Mouse (Mus musculus) kidney, embryonic 15.5 days (tissue): ENCODE data around the gene Prkaa2. TPM values are rescaled to one million over a fixed set of nuclear protein-coding genes. Genes with fewer than 3 reads are reported as not detected.
A peak's percentile ranks its signal among the peaks of the same experiment; 100 is the strongest.
"Not testable (repeated sequence)": the region's sequence is repeated elsewhere in the genome, so short reads cannot be mapped to it uniquely, and the experiment has no call there.

Source experiments
- ATAC-seq: fragments of 200-750 bp; cut with Nextera tagmentation; replicated peaks from 2 replicates; pipeline ENCODE4 v1.8.0; 2017; ENCODE audit warnings: moderate TSS enrichment; ENCODE audit not compliant: low FRiP score
- H3K27ac ChIP-seq: fragments of 300-500 bp; sonication (generic); 2 replicates; pipeline ENCODE4 v1.5.1; 2015; ENCODE audit warnings: mild to moderate bottlenecking, inconsistent platforms
- H3K27me3 ChIP-seq: fragments of 300-500 bp; sonication (generic); 2 replicates; pipeline ENCODE4 v1.6.1; 2015; ENCODE audit warnings: inconsistent platforms
- H3K36me3 ChIP-seq: fragments of 300-500 bp; sonication (generic); 2 replicates; pipeline ENCODE4 v1.6.1; 2015; ENCODE audit warnings: inconsistent platforms
- H3K4me1 ChIP-seq: fragments of 300-500 bp; sonication (generic); 2 replicates; pipeline ENCODE4 v1.6.1; 2015; ENCODE audit warnings: inconsistent platforms
- H3K4me2 ChIP-seq: fragments of 300-500 bp; sonication (generic); 2 replicates; pipeline ENCODE4 v1.6.1; 2015; ENCODE audit warnings: moderate library complexity, mild to moderate bottlenecking, inconsistent platforms
- H3K4me3 ChIP-seq: fragments of 300-500 bp; sonication (generic); replicated peaks from 2 replicates; pipeline ENCODE4 v1.5.1; 2015; ENCODE audit warnings: mild to moderate bottlenecking, inconsistent platforms
- H3K9ac ChIP-seq: fragments of 300-500 bp; sonication (generic); 2 replicates; pipeline ENCODE4 v1.6.1; 2015; ENCODE audit warnings: mild to moderate bottlenecking, inconsistent platforms
- H3K9me3 ChIP-seq: fragments of 300-500 bp; sonication (generic); replicated peaks from 2 replicates; pipeline ENCODE4 v1.6.1; 2016; ENCODE audit warnings: inconsistent platforms
- WGBS: fragments of 180-500 bp; shearing (Covaris S2); methylation state at CpG from one replicate; pipeline ENCODE4 v1.1.7; 2015; ENCODE audit warnings: mixed read lengths; 5-methylcytosine and 5-hydroxymethylcytosine counted together
- polyA plus RNA-seq: library from polyadenylated mRNA; unstranded; fragments of >200 nt; fragmentation: Nextera tagmentation; extraction: Ambion mirVana; gene quantifications from 2 replicates; pipeline ENCODE4 v1.2.1, GENCODE M21; 2015

Prkaa2 gene
- polyA plus RNA-seq, 1 experiment from 2014 or later, result 6.1 TPM

- not testable (repeated sequence) for H3K4me3 ChIP-seq, H3K36me3 ChIP-seq, ATAC-seq, H3K27me3 ChIP-seq, H3K9ac ChIP-seq, H3K27ac ChIP-seq, H3K9me3 ChIP-seq, H3K4me2 ChIP-seq, H3K4me1 ChIP-seq
- WGBS, result 88% methylated on average over 12 of the region's 12 CpGs
Observed at GRCm38 (mm10) chr4:105004649-105005048, 105.0 kb downstream of the Prkaa2 start.

- H3K9me3 ChIP-seq, result no peaks in the 10 kb centered on the region
- no peak overlapping the region for H3K4me3 ChIP-seq
- no peak overlapping the region for H3K4me2 ChIP-seq
- ATAC-seq, result no peak
- WGBS, result 84% methylated on average over 8 of the region's 8 CpGs
- no peaks in the 10 kb centered on the region for H3K36me3 ChIP-seq
- no peaks in the 10 kb centered on the region for H3K27me3 ChIP-seq
- no peak overlapping the region for H3K9ac ChIP-seq
- H3K27ac ChIP-seq, result no peak overlapping the region
- no peaks in the 10 kb centered on the region for H3K4me1 ChIP-seq
Observed at GRCm38 (mm10) chr4:105004135-105004534, 105.6 kb downstream of the Prkaa2 start.

DNA sequence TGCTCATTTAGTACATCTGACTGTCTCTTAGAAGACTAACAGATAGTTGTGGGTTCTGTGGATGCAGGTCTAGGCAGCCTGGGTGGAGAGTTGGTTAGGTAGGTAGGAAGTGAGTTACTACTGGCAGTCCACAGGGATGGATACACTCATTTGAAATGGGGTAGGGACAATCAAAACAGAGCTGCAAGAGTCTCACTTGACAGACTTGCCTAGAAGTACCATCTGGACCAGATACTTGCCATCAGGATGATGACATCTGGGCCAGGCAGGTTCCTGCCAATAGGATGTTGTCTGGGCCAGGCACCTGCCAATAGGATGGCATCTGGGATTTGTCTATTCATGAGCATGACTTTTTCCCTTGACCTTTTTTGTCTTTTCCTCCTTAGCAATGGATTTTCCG, 108.0 kb downstream of the Prkaa2 start:
- Histone ChIP-seq H3K27ac (no peak overlapping the region), H3K4me1 (no peaks in the 10 kb centered on the region), H3K4me2 (no peak overlapping the region), H3K36me3 (no peaks in the 10 kb centered on the region), H3K9ac (no peak overlapping the region), H3K4me3 (no peak overlapping the region), H3K27me3 (no peaks in the 10 kb centered on the region), H3K9me3 (no peaks in the 10 kb centered on the region)
- no peak for ATAC-seq
- WGBS, result 63% methylated on average over 1 of the region's 1 CpGs

DNA sequence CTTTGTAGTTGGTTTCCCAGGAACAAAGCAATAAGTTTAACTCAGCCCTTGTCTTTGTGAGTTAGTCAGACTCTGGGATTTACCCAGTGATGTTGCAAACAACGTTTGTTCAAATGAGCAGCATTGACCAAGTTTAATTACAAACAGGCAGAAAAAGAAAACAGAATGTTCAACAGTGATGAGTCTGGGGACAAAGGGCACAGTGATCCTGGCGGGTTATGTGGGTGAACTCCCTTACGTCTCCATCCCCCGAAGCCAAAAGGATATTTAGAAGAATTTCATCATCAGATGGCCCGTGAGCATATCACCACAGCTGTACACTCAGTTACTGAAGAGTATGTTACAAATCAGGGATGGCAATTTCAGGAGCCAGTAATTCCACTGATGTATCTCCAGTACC, 110.0 kb downstream of the Prkaa2 start:
- ATAC-seq, result no peak
- H3K4me3 ChIP-seq, result no peak overlapping the region
- no peak overlapping the region for H3K27ac ChIP-seq
- no peak overlapping the region for H3K9ac ChIP-seq
- H3K27me3 ChIP-seq, result no peaks in the 10 kb centered on the region
- H3K36me3 ChIP-seq, result no peaks in the 10 kb centered on the region
- H3K4me1 ChIP-seq, result no peaks in the 10 kb centered on the region
- no peak overlapping the region for H3K4me2 ChIP-seq
- 74% methylated on average over 5 of the region's 5 CpGs for WGBS
- H3K9me3 ChIP-seq, result no peaks in the 10 kb centered on the region

- H3K27me3 ChIP-seq, result no peaks in the 10 kb centered on the region
- H3K4me2 ChIP-seq, result no peak overlapping the region
- H3K9ac ChIP-seq, result no peak overlapping the region
- H3K9me3 ChIP-seq, result no peaks in the 10 kb centered on the region
- no peaks in the 10 kb centered on the region for H3K36me3 ChIP-seq
- WGBS, result 91% methylated on average over 10 of the region's 10 CpGs
- H3K4me1 ChIP-seq, result no peaks in the 10 kb centered on the region
- no peak overlapping the region for H3K27ac ChIP-seq
- H3K4me3 ChIP-seq, result no peak overlapping the region
- ATAC-seq, result no peak
Observed at GRCm38 (mm10) chr4:104993140-104993874, 116.4 kb downstream of the Prkaa2 start.

GRCm38 (mm10) chr4:104992271-104992670, 117.4 kb downstream of the Prkaa2 start:
- Histone ChIP-seq H3K4me1 (0 out of 2 replicates have a peak, but pooled peaks cover 2% of the 10 kb centered on the region), H3K9ac (no peak overlapping the region), H3K27ac (no peak overlapping the region), H3K4me3 (no peak overlapping the region), H3K36me3 (no peaks in the 10 kb centered on the region), H3K4me2 (no peak overlapping the region), H3K9me3 (no peaks in the 10 kb centered on the region), H3K27me3 (no peaks in the 10 kb centered on the region)
- ATAC-seq, result no peak
- WGBS, result 84% methylated on average over 3 of the region's 3 CpGs

DNA sequence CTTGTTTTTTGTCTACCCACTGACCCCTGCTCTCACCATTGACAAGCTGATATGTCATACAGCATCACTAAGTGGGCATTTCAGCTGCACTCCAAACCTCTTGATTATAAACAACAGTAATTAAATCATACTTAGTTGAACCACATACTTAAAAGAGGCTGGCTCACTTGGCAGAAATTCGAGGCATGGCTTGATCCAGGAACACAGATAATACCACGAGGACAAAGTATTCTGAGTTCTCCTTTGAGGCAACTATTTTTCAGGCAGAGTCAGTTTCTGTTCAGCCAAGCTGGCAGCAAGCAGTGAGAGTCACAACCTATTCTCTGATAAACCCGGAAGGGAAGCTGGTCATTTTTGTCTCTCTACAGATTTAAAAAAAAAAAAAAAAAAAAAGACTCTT, 119.0 kb downstream of the Prkaa2 start:
- H3K4me3 ChIP-seq, result no peak overlapping the region
- ATAC-seq, result no peak
- H3K4me2 ChIP-seq, result no peak overlapping the region
- 0 out of 2 replicates have a peak, but pooled peaks cover 2% of the 10 kb centered on the region for H3K4me1 ChIP-seq
- 85% methylated on average over 3 of the region's 3 CpGs for WGBS
- no peaks in the 10 kb centered on the region for H3K36me3 ChIP-seq
- no peaks in the 10 kb centered on the region for H3K9me3 ChIP-seq
- no peaks in the 10 kb centered on the region for H3K27me3 ChIP-seq
- no peak overlapping the region for H3K9ac ChIP-seq
- H3K27ac ChIP-seq, result no peak overlapping the region

- Histone ChIP-seq H3K4me1 (0 out of 2 replicates have a peak, but pooled peaks cover 2% of the 10 kb centered on the region), H3K4me2 (no peak overlapping the region), H3K27ac (no peak overlapping the region), H3K36me3 (no peaks in the 10 kb centered on the region), H3K4me3 (no peak overlapping the region), H3K27me3 (no peaks in the 10 kb centered on the region), H3K9me3 (no peaks in the 10 kb centered on the region), H3K9ac (no peak overlapping the region)
- ATAC-seq, result no peak
- 87% methylated on average over 6 of the region's 6 CpGs for WGBS
Observed at GRCm38 (mm10) chr4:104990016-104990415, 119.7 kb downstream of the Prkaa2 start.

DNA sequence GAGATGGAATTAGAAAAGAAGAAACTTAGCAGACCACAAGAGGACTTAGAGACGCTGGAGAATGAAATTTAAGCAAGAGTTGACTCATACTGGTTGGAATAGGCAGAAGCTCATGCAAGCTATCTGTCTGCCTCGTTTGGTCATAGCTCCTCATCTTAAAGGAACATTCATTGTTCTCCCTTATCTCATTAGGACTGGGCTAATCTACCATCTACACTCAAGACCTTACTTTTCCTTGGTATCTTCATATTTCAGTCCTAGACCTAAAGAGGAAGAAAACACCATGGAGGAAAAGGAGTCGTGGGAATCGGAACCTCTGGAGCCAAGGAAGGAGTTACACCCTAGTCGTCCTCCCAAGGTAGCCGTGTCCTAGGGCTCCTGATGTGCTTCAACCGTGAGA, 121.0 kb downstream of the Prkaa2 start:
- Histone ChIP-seq H3K27me3 (no peaks in the 10 kb centered on the region), H3K9me3 (no peaks in the 10 kb centered on the region), H3K36me3 (no peaks in the 10 kb centered on the region), H3K9ac (no peak overlapping the region), H3K4me1 (0 out of 2 replicates have a peak, but pooled peaks cover 2% of the 10 kb centered on the region), H3K4me3 (no peak overlapping the region), H3K4me2 (no peak overlapping the region), H3K27ac (no peak overlapping the region)
- WGBS, result 93% methylated on average over 7 of the region's 7 CpGs
- ATAC-seq, result no peak

DNA sequence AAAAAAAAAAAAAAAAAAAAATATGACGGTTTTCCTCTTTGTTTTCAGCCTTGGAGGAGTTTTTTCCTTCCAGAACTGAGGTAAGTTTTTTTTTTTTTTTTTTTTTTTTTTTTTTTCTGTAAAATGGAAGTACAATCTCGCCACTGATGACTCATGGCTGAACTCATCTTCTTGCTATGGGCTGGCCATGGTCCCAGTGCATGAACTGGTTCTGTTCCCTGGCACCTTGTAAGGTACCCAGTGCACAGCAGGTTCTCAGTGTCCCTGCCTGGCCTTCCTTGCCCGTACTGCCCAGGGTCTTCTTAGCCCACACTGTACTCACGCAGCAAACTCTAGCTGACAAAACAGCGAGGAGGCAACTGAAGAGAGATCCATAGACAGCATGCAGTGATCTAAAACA, 121.6 kb downstream of the Prkaa2 start:
- WGBS, result 70% methylated on average over 5 of the region's 5 CpGs
- H3K9me3 ChIP-seq, result no peaks in the 10 kb centered on the region
- no peak overlapping the region for H3K4me3 ChIP-seq
- H3K9ac ChIP-seq, result no peak overlapping the region
- H3K4me1 ChIP-seq, result 0 out of 2 replicates have a peak, but pooled peaks cover 2% of the 10 kb centered on the region
- no peaks in the 10 kb centered on the region for H3K36me3 ChIP-seq
- H3K27me3 ChIP-seq, result no peaks in the 10 kb centered on the region
- H3K27ac ChIP-seq, result no peak overlapping the region
- no peak for ATAC-seq
- no peak overlapping the region for H3K4me2 ChIP-seq

GRCm38 (mm10) chr4:104987631-104988030, 122.1 kb downstream of the Prkaa2 start:
- no peaks in the 10 kb centered on the region for H3K27me3 ChIP-seq
- H3K36me3 ChIP-seq, result no peaks in the 10 kb centered on the region
- 52% methylated on average over 7 of the region's 7 CpGs for WGBS
- no peak overlapping the region for H3K4me2 ChIP-seq
- H3K27ac ChIP-seq, result no peak overlapping the region
- no peak overlapping the region for H3K9ac ChIP-seq
- no peak for ATAC-seq
- H3K9me3 ChIP-seq, result no peaks in the 10 kb centered on the region
- 0 out of 2 replicates have a peak, but pooled peaks cover 2% of the 10 kb centered on the region for H3K4me1 ChIP-seq
- no peak overlapping the region for H3K4me3 ChIP-seq

DNA sequence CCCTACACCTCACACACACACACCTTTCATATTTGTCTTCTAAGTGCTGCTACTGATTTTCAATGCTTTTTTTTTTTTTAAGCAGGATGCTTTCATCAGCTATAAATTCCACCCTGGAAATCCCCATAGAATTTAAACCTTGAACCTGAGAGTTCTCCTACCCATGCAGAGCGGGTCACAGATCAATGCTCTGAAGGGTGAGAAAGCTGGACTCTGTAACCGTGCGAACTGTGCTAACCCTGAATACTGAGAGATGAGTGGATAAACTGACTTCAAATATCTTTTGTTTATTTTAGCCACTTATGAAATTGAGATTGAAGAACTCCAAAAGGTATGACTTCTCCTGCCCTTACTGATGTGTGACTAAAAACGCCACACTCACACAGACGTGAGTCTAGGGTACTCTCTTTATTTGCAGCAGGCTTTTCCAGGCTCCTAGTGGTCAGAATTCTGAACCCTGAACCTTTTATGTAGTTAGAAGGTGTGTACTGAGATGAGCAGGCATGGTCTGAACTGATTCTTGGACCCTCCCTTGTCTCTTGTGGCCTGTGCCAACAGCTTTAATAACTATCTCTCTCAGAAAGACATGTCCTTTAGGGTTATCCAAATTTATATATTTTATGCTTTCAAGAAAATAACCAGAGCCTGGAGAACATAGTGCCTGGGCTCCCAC, 123.6 kb downstream of the Prkaa2 start:
- no peaks in the 10 kb centered on the region for H3K9me3 ChIP-seq
- no peak overlapping the region for H3K4me2 ChIP-seq
- 0 out of 2 replicates have a peak, but pooled peaks cover 2% of the 10 kb centered on the region for H3K4me1 ChIP-seq
- no peaks in the 10 kb centered on the region for H3K27me3 ChIP-seq
- H3K9ac ChIP-seq, result no peak overlapping the region
- 58% methylated on average over 5 of the region's 5 CpGs for WGBS
- no peaks in the 10 kb centered on the region for H3K36me3 ChIP-seq
- no peak overlapping the region for H3K4me3 ChIP-seq
- no peak for ATAC-seq
- H3K27ac ChIP-seq, result peak overlapping the region; percentile 45; the same call in 1 of the 2 replicates
